Mouse (Mus musculus) layer of hippocampus, adult 2 months (tissue): ENCODE results near the gene Ranbp3. TPM values are rescaled to one million over a fixed set of nuclear protein-coding genes. Genes with fewer than 3 reads are reported as not detected.
A peak's percentile ranks its signal among the peaks of the same experiment; 100 is the strongest.
"Not testable (repeated sequence)": the region's sequence is repeated elsewhere in the genome, so short reads cannot be mapped to it uniquely, and the experiment has no call there.

Source experiments
- DNase-seq, 2 experiments: peaks; one replicate each; pipeline ENCODE4 v3.0.0; 2022; ENCODE audit warnings: low spot score in 2 of 2
- H3K27ac ChIP-seq: fragments of 200-600 bp; 2 replicates; pipeline ENCODE4 v1.8.1; 2022
- H3K4me3 ChIP-seq: fragments of 200-600 bp; 2 replicates; pipeline ENCODE4 v1.8.1; 2022; ENCODE audit warnings: mild to moderate bottlenecking
- CTCF ChIP-seq: fragments of 200-600 bp; conservative IDR thresholded peaks from 2 replicates; pipeline ENCODE4 v1.8.1; 2022; ENCODE audit warnings: antibody characterized with exemption, mild to moderate bottlenecking, moderate library complexity
- long read RNA-seq, 2 experiments: library from polyadenylated mRNA; stranded (forward); transcript quantifications; one replicate each; pipeline ENCODE4 v2.0.0; 2021; ENCODE audit warnings: borderline mapping rate in 2 of 2
- total RNA-seq, 2 experiments: library from RNA; stranded (reverse); gene quantifications; 2 replicates each; pipeline ENCODE4 v1.2.3; 2021

Gene Ranbp3
- total RNA-seq = 10 to 100 TPM; 87.5 to 89.6 TPM
- long read RNA-seq, experiment 1, transcript Ranbp3-206 (17 exons, 2,567 nt) = minor isoform, 16 of 101 reads
- long read RNA-seq, experiment 1, transcript Ranbp3-201 (16 exons, 2,373 nt) = major isoform, 54 of 101 reads
- long read RNA-seq, experiment 1, partial matches to known transcripts = 22 of 101 reads
- long read RNA-seq, experiment 1, other reads (novel, unspliced or antisense) = 9 of 101 reads
- long read RNA-seq, experiment 2, transcript Ranbp3-201 (16 exons, 2,373 nt) = major isoform, 66 of 109 reads
- long read RNA-seq, experiment 2, transcript Ranbp3-206 (17 exons, 2,567 nt) = minor isoform, 13 of 109 reads
- long read RNA-seq, experiment 2, partial matches to known transcripts = 13 of 109 reads
- long read RNA-seq, experiment 2, other reads (novel, unspliced or antisense) = 17 of 109 reads

GRCm38 (mm10) chr17:56672941-56673646, at the start of gene Ranbp3:
Gene Ranbp3 (plus strand): TSS chr17:56673294.
- Histone ChIP-seq H3K4me3 (peak within 1 kb of the TSS; percentile 93), H3K27ac (peak within 1 kb of the TSS; percentile 96)
- TF ChIP-seq CTCF = no peak
- peak; percentile 99 for DNase-seq

GRCm38 (mm10) chr17:56625495-56625894, 47.6 kb upstream of the Ranbp3 start:
- DNase-seq = no peak
- Histone ChIP-seq H3K4me3 (no peak overlapping the region; the same call in 1 of the 2 replicates), H3K27ac (no peak overlapping the region)

GRCm38 (mm10) chr17:56626260-56626659, 46.8 kb upstream of the Ranbp3 start:
- Histone ChIP-seq H3K27ac (peak overlapping the region; percentile 84), H3K4me3 (peak overlapping the region; percentile 63)
- no peak for DNase-seq
- TF ChIP-seq CTCF = no peak

More at GRCm38 (mm10) chr17:56625495-56625894, 47.6 kb upstream of the Ranbp3 start:
- TF ChIP-seq CTCF = no peak

GRCm38 (mm10) chr17:56626754-56627470, 46.2 kb upstream of the Ranbp3 start, which contains the start of gene Lonp1:
Gene Lonp1 (minus strand): TSS chr17:56626887.
- peak within 1 kb of the TSS; percentile 84 for H3K27ac ChIP-seq

GRCm38 (mm10) chr17:56627530-56628277, 45.4 kb upstream of the Ranbp3 start, which contains the start of gene Catsperd:
Gene Catsperd (plus strand): TSS chr17:56628143.
- H3K27ac ChIP-seq = no peak within 1 kb of the TSS
- H3K4me3 ChIP-seq = peak within 1 kb of the TSS; percentile 63
- TF ChIP-seq CTCF = no peak
- no peak for DNase-seq

More at GRCm38 (mm10) chr17:56626754-56627470, 46.2 kb upstream of the Ranbp3 start, which contains the start of gene Lonp1:
- peak within 1 kb of the TSS; percentile 63 for H3K4me3 ChIP-seq
- peak; percentile 95 to 96 for DNase-seq
- no peak for TF ChIP-seq CTCF

- H3K27ac ChIP-seq, DNase-seq, H3K4me3 ChIP-seq: not testable (repeated sequence)
Measured at GRCm38 (mm10) chr17:56629800-56630781, 43.0 kb upstream of the Ranbp3 start.

GRCm38 (mm10) chr17:56631807-56632206, 41.3 kb upstream of the Ranbp3 start:
- no peak for TF ChIP-seq CTCF
- Histone ChIP-seq H3K27ac (no peak overlapping the region), H3K4me3 (no peak overlapping the region)
- no peak for DNase-seq

GRCm38 (mm10) chr17:56634023-56634422, 39.1 kb upstream of the Ranbp3 start:
- H3K4me3 ChIP-seq = no peak overlapping the region
- DNase-seq = no peak
- no peak for TF ChIP-seq CTCF
- H3K27ac ChIP-seq = no peak overlapping the region

GRCm38 (mm10) chr17:56643237-56643636, 29.9 kb upstream of the Ranbp3 start:
- TF ChIP-seq CTCF = no peak
- Histone ChIP-seq H3K4me3 (no peak overlapping the region), H3K27ac (no peak overlapping the region)
- DNase-seq = no peak

- DNase-seq = no peak
- no peak overlapping the region for H3K27ac ChIP-seq
- TF ChIP-seq CTCF = no peak
- no peak overlapping the region for H3K4me3 ChIP-seq
Measured at GRCm38 (mm10) chr17:56647546-56647945, 25.5 kb upstream of the Ranbp3 start.

GRCm38 (mm10) chr17:56651801-56652200, 21.3 kb upstream of the Ranbp3 start:
- no peak for TF ChIP-seq CTCF
- Histone ChIP-seq H3K27ac (no peak overlapping the region), H3K4me3 (no peak overlapping the region)
- DNase-seq = no peak
